Mouse (Mus musculus): Measurements from ENCODE around the gene Agap3. TPM values are rescaled to one million over a fixed set of nuclear protein-coding genes. Genes with fewer than 3 reads are reported as not detected.

Gene Agap3
- polyA plus RNA-seq (2012; ENCODE audit: low replicate concordance), result 245 and 322 TPM in 2 replicates

GRCm38 (mm10) chr5:24452030-24452690 is at the start of gene Agap3:
TSS of gene Agap3 (plus strand) at chr5:24452177.

GRCm38 (mm10) chr5:24413042-24413693 is 38.8 kb upstream of the Agap3 start, which contains the start of gene Asic3:
TSS of gene Asic3 (plus strand) at chr5:24413392.

GRCm38 (mm10) chr5:24423129-24424003 is 28.6 kb upstream of the Agap3 start, which contains the start of the genes Cdk5 and Slc4a2:
TSS of gene Cdk5 (minus strand) at chr5:24423530.
TSS of gene Slc4a2 (plus strand) at chr5:24423837.

GRCm38 (mm10) chr5:24444746-24445427 is 7.1 kb upstream of the Agap3 start, which contains the start of gene Fastk:
TSS of gene Fastk (minus strand) at chr5:24445287.

GRCm38 (mm10) chr5:24447624-24448298 is 4.2 kb upstream of the Agap3 start, which contains the start of gene Tmub1:
TSS of gene Tmub1 (minus strand) at chr5:24447854.

GRCm38 (mm10) chr5:24526889-24527230 is 74.9 kb downstream of the Agap3 start, which contains the start of gene Gbx1:
TSS of gene Gbx1 (minus strand) at chr5:24527202.

GRCm38 (mm10) chr5:24540387-24541143 is 88.6 kb downstream of the Agap3 start, which contains the start of gene Asb10:
TSS of gene Asb10 (minus strand) at chr5:24540978.

Other genes starting within 250 kb of the Agap3 start
- gene Kcnh2, start 100.6 kb upstream of the Agap3 start, polyA plus RNA-seq (2012; ENCODE audit: low replicate concordance), result 0.57 and 1.2 TPM in 2 replicates
- 2.9 and 4.1 TPM in 2 replicates for gene Nos3, start 87.4 kb upstream of the Agap3 start, polyA plus RNA-seq (2012; ENCODE audit: low replicate concordance)
- 2.9 and 4.9 TPM in 2 replicates for gene Atg9b, start 60.0 kb upstream of the Agap3 start, polyA plus RNA-seq (2012; ENCODE audit: low replicate concordance)
- 26.8 and 82.6 TPM in 2 replicates for gene Abcb8, start 58.5 kb upstream of the Agap3 start, polyA plus RNA-seq (2012; ENCODE audit: low replicate concordance)
- not detected in 2 replicates for gene Asic3, start 38.8 kb upstream of the Agap3 start, polyA plus RNA-seq (2012; ENCODE audit: low replicate concordance)
- 13.9 and 16.8 TPM in 2 replicates for gene Cdk5, start 28.6 kb upstream of the Agap3 start, polyA plus RNA-seq (2012; ENCODE audit: low replicate concordance)
- gene Slc4a2, start 28.3 kb upstream of the Agap3 start, polyA plus RNA-seq (2012; ENCODE audit: low replicate concordance), result 34.2 and 35.8 TPM in 2 replicates
- 240 and 410 TPM in 2 replicates for gene Fastk, start 6.9 kb upstream of the Agap3 start, polyA plus RNA-seq (2012; ENCODE audit: low replicate concordance)
- gene Tmub1, start 4.3 kb upstream of the Agap3 start, polyA plus RNA-seq (2012; ENCODE audit: low replicate concordance), result 28.8 and 48.7 TPM in 2 replicates
- gene Gbx1, start 75.0 kb downstream of the Agap3 start, polyA plus RNA-seq (2012; ENCODE audit: low replicate concordance), result not detected in 2 replicates
- not detected in 2 replicates for gene Asb10, start 88.8 kb downstream of the Agap3 start, polyA plus RNA-seq (2012; ENCODE audit: low replicate concordance)
- not detected in 2 replicates for gene 4931409K22Rik, start 104.6 kb downstream of the Agap3 start, polyA plus RNA-seq (2012; ENCODE audit: low replicate concordance)
- 53.5 and 152 TPM in 2 replicates for gene Abcf2, start 125.3 kb downstream of the Agap3 start, polyA plus RNA-seq (2012; ENCODE audit: low replicate concordance)
- 95.3 and 106 TPM in 2 replicates for gene Chpf2, start 134.6 kb downstream of the Agap3 start, polyA plus RNA-seq (2012; ENCODE audit: low replicate concordance)
- gene Smarcd3, start 172.2 kb downstream of the Agap3 start, polyA plus RNA-seq (2012; ENCODE audit: low replicate concordance), result 0.10 and 0.56 TPM in 2 replicates
- 12.0 and 32.4 TPM in 2 replicates for gene Nub1, start 233.4 kb downstream of the Agap3 start, polyA plus RNA-seq (2012; ENCODE audit: low replicate concordance)

Measured in leukemia stem cell, adult 10-12 weeks (primary cell).